Mouse (Mus musculus) testis, adult 2 months (tissue): ENCODE results near the gene Celf5.

ENCODE experiments used
- CTCF ChIP-seq: fragments of 200-500 bp; IDR thresholded peaks from 2 replicates; pipeline ENCODE4 v1.5.1; 2012; ENCODE audit warnings: low read depth, mild to moderate bottlenecking, inconsistent platforms, low read length, moderate library complexity; ENCODE audit not compliant: control insufficient read depth, insufficient read depth, insufficient replicate concordance
- POLR2A ChIP-seq: fragments of 200-500 bp; IDR thresholded peaks from 2 replicates; pipeline ENCODE4 v1.6.1; 2012; ENCODE audit warnings: low read depth, mild to moderate bottlenecking, inconsistent platforms, low read length, moderate library complexity; ENCODE audit not compliant: control insufficient read depth

GRCm38 (mm10) chr10:81421041-81421796, 61.3 kb downstream of the Celf5 start:
- TF ChIP-seq CTCF: no peak
- no peak for TF ChIP-seq POLR2A
